Mouse (Mus musculus): Measurements from ENCODE around the gene Mc3r. TPM values are rescaled to one million over a fixed set of nuclear protein-coding genes. Genes with fewer than 3 reads are reported as not detected.

The Mc3r gene
- total RNA-seq, 2 experiments from 2014 or later = not detected

GRCm38 (mm10) chr2:172299126-172299921 lies 51.0 kb downstream of the Mc3r start:
- no peak for DNase-seq

Other genes with a start within 250 kb of the Mc3r start
- gene Cbln4, start 205.0 kb upstream of the Mc3r start, total RNA-seq (2021) = not detected
- 10 to 100 TPM; 24.2 to 39.4 TPM for gene Fam210b, start 97.1 kb downstream of the Mc3r start, total RNA-seq (2021)
- gene Aurka, start 122.0 kb downstream of the Mc3r start, total RNA-seq (2021) = 10 to 100 TPM; 11.5 to 14.4 TPM
- gene Cstf1, start 122.2 kb downstream of the Mc3r start, total RNA-seq (2021) = 10 to 100 TPM; 28.1 to 32.2 TPM
- under 1 TPM; 0.36 to 0.45 TPM for gene Cass4, start 145.3 kb downstream of the Mc3r start, total RNA-seq (2021)
- gene Rtf2, start 192.1 kb downstream of the Mc3r start, total RNA-seq (2021) = 10 to 100 TPM; 69.2 to 71.5 TPM
- not detected for gene Gcnt7, start 210.1 kb downstream of the Mc3r start, total RNA-seq (2021)
- gene Fam209, start 224.0 kb downstream of the Mc3r start, total RNA-seq (2021) = under 1 TPM; 0.39 to 0.45 TPM